Comparison of ENCODE assay signal across 20 mouse cellular contexts in the genomic region with DNA sequence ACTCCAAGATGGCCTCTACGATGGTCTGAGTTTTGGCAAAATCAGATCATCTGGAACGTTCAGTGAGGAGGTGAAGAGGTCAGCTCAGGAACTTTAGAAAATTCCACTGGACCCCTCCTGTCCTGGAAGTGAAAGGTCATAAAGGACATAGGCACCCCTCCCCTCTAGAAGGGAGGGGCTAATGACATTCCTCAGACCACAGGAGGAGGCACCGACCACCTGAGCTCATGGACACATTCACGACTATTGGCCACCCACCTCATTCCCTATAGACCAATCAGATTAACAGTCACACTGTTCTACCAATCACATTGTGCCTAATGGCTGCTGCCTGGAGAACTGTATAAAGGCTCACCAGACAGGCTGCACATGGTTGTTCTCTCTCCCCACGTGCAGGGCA.
A peak's percentile ranks its signal among the peaks of the same experiment; 100 is the strongest.
DNase-seq lines count a peak whose midpoint lies in the region; TF ChIP-seq lines count a peak whose summit lies in the region.
"Had no signal": no experiment of that assay in that cellular context is flagged by ENCODE, and none has a peak within 500 bp of the region (broad histone marks: within the 10 kb centered on the region; RNA-seq: fewer than 3 reads in every experiment).

No protein-coding gene starts in this region.

- no peak for TF ChIP-seq CTCF in left cerebral cortex, adult 2 months (IDR thresholded peaks at IDR 0.05)

- peak overlapping the region; percentile 37 for H3K27ac ChIP-seq in left cerebral cortex, adult 2 months

- H3K4me3 ChIP-seq in left cerebral cortex, adult 2 months, result no peak overlapping the region

- no peak for DNase-seq in left cerebral cortex, adult 2 months (ENCODE audit: extremely low spot score in 1 of 2, low spot score in 2 of 2)
- DNase-seq in left cerebral cortex, postnatal 25 days (ENCODE audit: low spot score in 2 of 2), result no peak
- peak; percentile 52 for DNase-seq in ES-CJ7 (ENCODE audit: low read depth, low spot score)
- peak; percentile 83 for DNase-seq in R1 (ENCODE audit: low read depth, low spot score)
- DNase-seq in ZHBTc4 (ENCODE audit: low read depth, low spot score), result peak; percentile 60
- DNase-seq in heart, adult 18-20 months, result no peak
- no peak for DNase-seq in yolk sac, embryonic 10.5 days (ENCODE audit: low spot score)
- DNase-seq in lung, postnatal 14 days, result no peak
- DNase-seq: adrenal gland, adult 2 months; adrenal gland, adult 8-10 months; adrenal gland, postnatal 10 days; adrenal gland, postnatal 14 days; adrenal gland, postnatal 25 days; adrenal gland, postnatal 36 days; B cell, adult 2 months; cerebellum, adult 11 months; cerebellum, adult 11-12 months; cerebellum, adult 18-20 months; cerebellum, adult 2 months; cerebellum, adult 8-10 months had no signal

- intact Hi-C loops in left cerebral cortex, adult 2 months (cut with DNase I), result loop anchor here (5.0 kb wide), 3 partner anchors 94 to 384 kb away; partner anchors contain the start of gene Spock1
- intact Hi-C loops in left cerebral cortex, postnatal 25 days (cut with DNase I), result loop anchor here (5.0 kb wide), 1 partner anchor 94 kb away; no protein-coding TSS in a partner anchor

Comparison
In these comparisons a context has a peak if more than half of its experiments do, and no peak if none do; other contexts are left out.
1. DNase-seq: peak in ES-CJ7 (single experiment), R1 (single experiment) and ZHBTc4 (single experiment); none in left cerebral cortex, adult 2 months (0 of 2), left cerebral cortex, postnatal 25 days (0 of 2), heart, adult 18-20 months (0 of 2), yolk sac, embryonic 10.5 days (single experiment) and lung, postnatal 14 days (single experiment).